Mouse (Mus musculus): ENCODE results near the gene Ctsa. TPM values are rescaled to one million over a fixed set of nuclear protein-coding genes. Genes with fewer than 3 reads are reported as not detected.
A peak's percentile ranks its signal among the peaks of the same experiment; 100 is the strongest.

The Ctsa gene
- polyA plus RNA-seq, 1 experiment, result 504 TPM

DNA sequence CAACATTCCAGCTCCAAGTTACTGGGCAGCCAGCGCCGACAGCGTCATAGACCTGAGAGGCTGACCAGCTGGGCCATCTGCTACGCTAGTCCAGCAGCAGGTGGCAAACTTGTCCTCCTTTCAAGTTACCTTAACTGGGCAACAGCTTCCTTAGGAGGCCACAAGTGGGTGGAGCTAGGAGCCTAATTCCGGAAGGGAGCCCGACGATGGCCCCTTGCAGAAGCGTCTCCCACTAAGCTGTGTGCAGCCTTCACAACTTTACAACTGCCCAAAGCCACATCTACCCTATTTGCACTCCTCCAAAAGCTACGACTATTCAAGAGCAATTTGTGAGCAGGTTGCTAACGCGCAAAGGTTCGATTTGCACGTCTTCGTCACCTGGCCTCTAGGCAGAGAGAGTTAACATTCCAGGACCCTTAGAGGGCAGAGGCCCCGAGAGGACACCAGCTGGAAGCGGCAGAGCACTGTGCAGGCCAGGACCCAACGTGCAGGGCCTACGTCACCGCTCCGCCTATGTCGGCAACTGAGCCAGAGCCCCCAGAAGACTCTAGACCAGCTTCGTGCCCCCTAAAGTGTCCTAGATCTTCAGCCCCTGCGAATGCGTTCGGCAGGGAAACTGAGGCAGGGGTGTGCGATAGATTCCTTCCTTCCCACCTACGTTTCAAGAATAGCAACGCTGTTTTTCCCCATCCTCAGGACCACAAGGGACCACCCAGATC is 46.0 kb downstream of the Ctsa start:
- 1% methylated on average over 28 of the region's 28 CpGs for WGBS
- Histone ChIP-seq H3K4me1 (ENCODE audit: control insufficient read depth, insufficient read depth, low read length) (peaks cover 15% of the 10 kb centered on the region; the same call in 1 of the 2 replicates), H3K27ac (ENCODE audit: insufficient read depth, low read depth, low read length) (peak overlapping the region; percentile 95), H3K27me3 (replicated peaks; ENCODE audit: control insufficient read depth, insufficient read depth, low read length) (no peaks in the 10 kb centered on the region), H3K4me3 (ENCODE audit: insufficient read depth, low read depth, low read length) (peak overlapping the region; percentile 85), H3K36me3 (ENCODE audit: control insufficient read depth, insufficient read depth, low read length) (no peaks in the 10 kb centered on the region)
- peak; percentile 91 for DNase-seq
- TF ChIP-seq CTCF (conservative IDR thresholded peaks at IDR 0.05; ENCODE audit: insufficient read depth, insufficient read length, low read depth, low read length), result peak; percentile 52
- no peak for TF ChIP-seq POLR2A (IDR thresholded peaks at IDR 0.05; ENCODE audit: low read depth, low read length)

GRCm38 (mm10) chr2:164879228-164879567 is 46.5 kb downstream of the Ctsa start, which contains the start of gene Pcif1:
Gene Pcif1, plus strand, starts transcription at chr2:164879304.
- TF ChIP-seq POLR2A (IDR thresholded peaks at IDR 0.05; ENCODE audit: low read depth, low read length) (peak; percentile 86), CTCF (conservative IDR thresholded peaks at IDR 0.05; ENCODE audit: insufficient read depth, insufficient read length, low read depth, low read length) (no peak)
- no peaks in the 10 kb centered on the region for H3K27me3 ChIP-seq (replicated peaks; ENCODE audit: control insufficient read depth, insufficient read depth, low read length)
- DNase-seq, result peak; percentile 95
- no peaks in the 10 kb centered on the region for H3K36me3 ChIP-seq (ENCODE audit: control insufficient read depth, insufficient read depth, low read length)
- 2% methylated on average over 38 of the region's 40 CpGs for WGBS
- H3K4me3 ChIP-seq (ENCODE audit: insufficient read depth, low read depth, low read length), result peak within 1 kb of the TSS; percentile 85
- H3K27ac ChIP-seq (ENCODE audit: insufficient read depth, low read depth, low read length), result peak within 1 kb of the TSS; percentile 99
- peaks cover 15% of the 10 kb centered on the region; the same call in 1 of the 2 replicates for H3K4me1 ChIP-seq (ENCODE audit: control insufficient read depth, insufficient read depth, low read length)

GRCm38 (mm10) chr2:164879568-164880277 is 47.0 kb downstream of the Ctsa start:
- Histone ChIP-seq H3K27ac (ENCODE audit: insufficient read depth, low read depth, low read length) (peak overlapping the region; percentile 99), H3K27me3 (replicated peaks; ENCODE audit: control insufficient read depth, insufficient read depth, low read length) (no peaks in the 10 kb centered on the region), H3K36me3 (ENCODE audit: control insufficient read depth, insufficient read depth, low read length) (no peaks in the 10 kb centered on the region), H3K4me1 (ENCODE audit: control insufficient read depth, insufficient read depth, low read length) (peaks cover 15% of the 10 kb centered on the region; the same call in 1 of the 2 replicates), H3K4me3 (ENCODE audit: insufficient read depth, low read depth, low read length) (peak overlapping the region; percentile 85)
- TF ChIP-seq CTCF (conservative IDR thresholded peaks at IDR 0.05; ENCODE audit: insufficient read depth, insufficient read length, low read depth, low read length) (no peak), POLR2A (IDR thresholded peaks at IDR 0.05; ENCODE audit: low read depth, low read length) (peak; percentile 95)
- WGBS, result under 1% methylated on average over 67 of the region's 72 CpGs
- DNase-seq, result peak; percentile 97

DNA sequence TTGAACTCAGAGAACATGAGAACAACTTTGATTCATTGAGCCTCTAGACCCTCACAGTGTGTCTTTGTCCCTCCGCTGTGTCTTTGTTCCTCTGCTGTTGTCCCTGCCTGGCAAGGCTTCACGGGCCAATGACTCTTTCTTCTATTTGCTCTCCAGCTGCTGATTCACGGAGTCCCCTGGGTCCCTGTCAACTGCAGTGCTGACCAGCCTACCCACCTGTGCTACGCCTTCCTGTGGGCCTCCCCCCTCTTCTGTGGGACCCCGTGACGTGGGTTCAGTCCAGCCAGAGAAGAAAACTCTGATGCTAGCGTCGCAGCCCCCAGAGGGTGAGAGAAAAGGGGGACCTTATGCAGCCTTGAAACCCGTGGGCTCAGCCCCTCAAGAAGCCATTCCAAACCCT is 49.9 kb downstream of the Ctsa start:
- no peak for DNase-seq
- no peak overlapping the region for H3K27ac ChIP-seq (ENCODE audit: insufficient read depth, low read depth, low read length)
- H3K4me1 ChIP-seq (ENCODE audit: control insufficient read depth, insufficient read depth, low read length), result peaks cover 12% of the 10 kb centered on the region; the same call in 1 of the 2 replicates
- H3K4me3 ChIP-seq (ENCODE audit: insufficient read depth, low read depth, low read length), result no peak overlapping the region
- TF ChIP-seq CTCF (conservative IDR thresholded peaks at IDR 0.05; ENCODE audit: insufficient read depth, insufficient read length, low read depth, low read length), result no peak
- TF ChIP-seq POLR2A (IDR thresholded peaks at IDR 0.05; ENCODE audit: low read depth, low read length), result no peak
- no peaks in the 10 kb centered on the region for H3K27me3 ChIP-seq (replicated peaks; ENCODE audit: control insufficient read depth, insufficient read depth, low read length)
- 67% methylated on average over 9 of the region's 9 CpGs for WGBS
- H3K36me3 ChIP-seq (ENCODE audit: control insufficient read depth, insufficient read depth, low read length), result peaks cover 2% of the 10 kb centered on the region; the same call in 1 of the 2 replicates

DNA sequence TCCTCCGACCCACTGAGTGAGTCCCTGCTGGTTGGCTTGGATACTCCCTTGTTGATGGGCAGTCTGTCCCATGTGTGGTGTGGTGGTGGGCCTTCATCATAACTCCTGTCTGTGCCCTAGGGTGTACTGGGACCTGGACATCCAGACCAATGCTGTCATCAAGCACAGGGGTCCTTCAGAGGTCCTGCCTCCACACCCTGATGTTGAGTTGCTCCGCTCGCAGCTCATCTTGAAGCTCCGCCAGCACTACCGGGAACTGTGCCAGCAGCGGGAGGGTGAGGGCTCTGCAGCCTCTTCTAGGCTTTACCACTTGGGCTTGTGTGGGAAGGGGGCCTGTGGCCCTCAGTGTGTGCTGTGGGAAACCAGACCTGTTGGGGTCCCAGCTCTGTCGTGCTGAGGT is 53.1 kb downstream of the Ctsa start:
- 37% methylated on average over 7 of the region's 7 CpGs for WGBS
- no peaks in the 10 kb centered on the region for H3K27me3 ChIP-seq (replicated peaks; ENCODE audit: control insufficient read depth, insufficient read depth, low read length)
- H3K27ac ChIP-seq (ENCODE audit: insufficient read depth, low read depth, low read length), result no peak overlapping the region
- peaks cover 7% of the 10 kb centered on the region; the same call in 1 of the 2 replicates for H3K36me3 ChIP-seq (ENCODE audit: control insufficient read depth, insufficient read depth, low read length)
- TF ChIP-seq POLR2A (IDR thresholded peaks at IDR 0.05; ENCODE audit: low read depth, low read length) (no peak), CTCF (conservative IDR thresholded peaks at IDR 0.05; ENCODE audit: insufficient read depth, insufficient read length, low read depth, low read length) (no peak)
- H3K4me1 ChIP-seq (ENCODE audit: control insufficient read depth, insufficient read depth, low read length), result peaks cover 4% of the 10 kb centered on the region; the same call in 1 of the 2 replicates
- peak; percentile 67 for DNase-seq
- H3K4me3 ChIP-seq (ENCODE audit: insufficient read depth, low read depth, low read length), result no peak overlapping the region

- Histone ChIP-seq H3K27me3 (replicated peaks; ENCODE audit: control insufficient read depth, insufficient read depth, low read length) (no peaks in the 10 kb centered on the region), H3K4me3 (ENCODE audit: insufficient read depth, low read depth, low read length) (no peak overlapping the region), H3K4me1 (ENCODE audit: control insufficient read depth, insufficient read depth, low read length) (no peaks in the 10 kb centered on the region), H3K27ac (ENCODE audit: insufficient read depth, low read depth, low read length) (no peak overlapping the region), H3K36me3 (ENCODE audit: control insufficient read depth, insufficient read depth, low read length) (peaks cover 7% of the 10 kb centered on the region)
- TF ChIP-seq CTCF (conservative IDR thresholded peaks at IDR 0.05; ENCODE audit: insufficient read depth, insufficient read length, low read depth, low read length), result no peak
- no peak for TF ChIP-seq POLR2A (IDR thresholded peaks at IDR 0.05; ENCODE audit: low read depth, low read length)
- DNase-seq, result no peak
- 95% methylated on average over 10 of the region's 10 CpGs for WGBS
These were observed 53.9 kb downstream of the Ctsa start for GRCm38 (mm10) chr2:164886617-164887016.

DNA sequence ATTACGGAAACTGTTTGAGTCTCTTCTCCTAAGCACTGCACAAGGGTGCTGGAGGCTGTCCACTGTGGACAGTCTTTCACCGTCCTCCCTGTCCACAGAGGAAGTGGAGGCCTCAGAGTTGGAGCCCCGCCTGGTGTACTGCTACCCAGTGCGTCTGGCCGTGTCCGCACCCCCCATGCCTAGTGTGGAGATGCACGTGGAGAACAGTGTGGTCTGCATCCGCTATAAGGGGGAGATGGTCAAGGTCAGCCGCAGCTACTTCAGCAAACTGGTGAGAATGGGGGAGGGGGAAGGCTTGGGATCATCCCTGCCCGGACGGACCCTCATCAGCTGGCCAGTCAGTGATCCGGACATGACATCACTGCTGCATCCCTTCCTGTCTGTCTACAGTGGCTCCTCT is 56.3 kb downstream of the Ctsa start:
- WGBS, result 67% methylated on average over 12 of the region's 12 CpGs
- no peaks in the 10 kb centered on the region for H3K4me1 ChIP-seq (ENCODE audit: control insufficient read depth, insufficient read depth, low read length)
- peaks cover 9% of the 10 kb centered on the region for H3K36me3 ChIP-seq (ENCODE audit: control insufficient read depth, insufficient read depth, low read length)

More for the DNA sequence above, 56.3 kb downstream of the Ctsa start:
- TF ChIP-seq POLR2A (IDR thresholded peaks at IDR 0.05; ENCODE audit: low read depth, low read length) (no peak), CTCF (conservative IDR thresholded peaks at IDR 0.05; ENCODE audit: insufficient read depth, insufficient read length, low read depth, low read length) (no peak)
- Histone ChIP-seq H3K27ac (ENCODE audit: insufficient read depth, low read depth, low read length) (no peak overlapping the region), H3K27me3 (replicated peaks; ENCODE audit: control insufficient read depth, insufficient read depth, low read length) (no peaks in the 10 kb centered on the region), H3K4me3 (ENCODE audit: insufficient read depth, low read depth, low read length) (no peak overlapping the region)
- DNase-seq, result no peak
